Mouse (Mus musculus) hindbrain, embryonic 11.5 days (tissue): ENCODE results near the gene Mterf4. TPM values are rescaled to one million over a fixed set of nuclear protein-coding genes. Genes with fewer than 3 reads are reported as not detected.
"Not testable (repeated sequence)": the region's sequence is repeated elsewhere in the genome, so short reads cannot be mapped to it uniquely, and the experiment has no call there.

Experiments used
- ATAC-seq: fragments of 200-750 bp; cut with Nextera tagmentation; 2 replicates; pipeline ENCODE4 v1.8.0; 2017; ENCODE audit warnings: mild to moderate bottlenecking, moderate TSS enrichment, moderate library complexity; ENCODE audit not compliant: low FRiP score
- DNase-seq: peaks from one replicate; pipeline ENCODE4 v3.0.0-alpha.2; 2015; ENCODE audit warnings: low spot score
- H3K27ac ChIP-seq: fragments of 300-500 bp; sonication (generic); 2 replicates; pipeline ENCODE4 v1.5.1; 2014; ENCODE audit warnings: mild to moderate bottlenecking, low read depth, low read length
- H3K27me3 ChIP-seq: fragments of 300-500 bp; sonication (generic); 2 replicates; pipeline ENCODE4 v1.6.1; 2014; ENCODE audit warnings: mild to moderate bottlenecking, low read length, moderate library complexity, mixed read lengths; ENCODE audit not compliant: control insufficient read depth, insufficient read depth
- H3K36me3 ChIP-seq: fragments of 300-500 bp; sonication (generic); 2 replicates; pipeline ENCODE4 v1.6.1; 2014; ENCODE audit warnings: mild to moderate bottlenecking, low read length, moderate library complexity, mixed read lengths; ENCODE audit not compliant: control insufficient read depth, insufficient read depth
- H3K4me1 ChIP-seq: fragments of 300-500 bp; sonication (generic); replicated peaks from 2 replicates; pipeline ENCODE4 v1.6.1; 2014; ENCODE audit warnings: low read length, mixed read lengths; ENCODE audit not compliant: control insufficient read depth, insufficient read depth
- H3K4me2 ChIP-seq: fragments of 300-500 bp; sonication (generic); replicated peaks from 2 replicates; pipeline ENCODE4 v1.6.1; 2014; ENCODE audit warnings: mild to moderate bottlenecking, low read depth, low read length
- H3K4me3 ChIP-seq: fragments of 300-500 bp; sonication (generic); 2 replicates; pipeline ENCODE4 v1.5.1; 2014; ENCODE audit warnings: low read depth, low read length
- H3K9ac ChIP-seq: fragments of 300-500 bp; sonication (generic); 2 replicates; pipeline ENCODE4 v1.6.1; 2014; ENCODE audit warnings: low read depth, low read length
- H3K9me3 ChIP-seq: fragments of 300-500 bp; sonication (generic); 2 replicates; pipeline ENCODE4 v1.6.1; 2016; ENCODE audit warnings: low read length; ENCODE audit not compliant: control insufficient read depth
- WGBS: fragments of 180-500 bp; shearing (Covaris S2); extraction: QIAGEN DNeasy Blood & Tissue Kit; methylation state at CpG from one replicate; pipeline ENCODE4 v1.1.7; 2014; 5-methylcytosine and 5-hydroxymethylcytosine counted together
- polyA plus RNA-seq: library from polyadenylated mRNA; unstranded; fragments of >200 nt; fragmentation: Nextera tagmentation; extraction: Ambion mirVana; gene quantifications from 2 replicates; pipeline ENCODE4 v1.2.1, GENCODE M21; 2014

The Mterf4 gene
- polyA plus RNA-seq, 1 experiment from 2014 or later, result 33.0 TPM

DNA sequence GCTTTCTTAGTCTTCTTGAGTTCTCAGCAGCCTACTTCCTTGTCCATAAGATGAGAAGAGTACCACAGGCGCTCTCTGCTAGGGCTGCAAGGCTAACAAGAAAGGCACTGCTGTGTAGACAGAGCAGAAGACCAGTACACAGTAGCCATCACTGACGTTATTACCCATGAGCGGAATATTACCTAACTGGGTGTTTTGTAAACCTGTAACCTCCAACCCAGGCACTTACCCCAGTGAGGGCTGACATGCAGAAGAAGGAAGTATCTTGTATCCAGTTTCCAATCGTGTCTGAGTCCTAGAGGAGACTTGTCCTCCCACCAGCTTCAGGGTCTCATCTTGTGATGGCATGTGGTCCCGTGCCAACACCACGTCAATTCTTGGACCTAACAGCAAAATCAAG lies 18.3 kb upstream of the Mterf4 start:
- no peak for DNase-seq

DNA sequence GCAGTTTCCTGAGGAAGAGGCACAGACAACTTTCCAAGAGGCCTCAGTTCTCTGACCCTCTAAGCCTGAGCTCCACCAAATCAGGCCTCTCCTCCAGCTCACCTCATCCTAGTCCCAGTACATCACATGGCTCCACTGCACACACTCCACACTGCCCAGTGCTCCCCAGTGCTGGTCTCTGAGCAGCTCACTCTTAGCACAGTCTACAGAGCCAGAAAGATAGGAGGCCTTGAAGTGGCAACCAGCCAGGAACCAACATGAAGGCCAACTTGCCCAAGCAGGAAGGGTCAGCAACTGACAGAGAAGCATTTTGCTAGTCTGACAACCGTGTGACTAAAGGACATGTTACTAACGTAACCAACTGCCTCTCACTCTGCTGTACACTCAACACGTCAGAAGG lies 5.1 kb downstream of the Mterf4 start:
- Histone ChIP-seq H3K4me3 (no peak overlapping the region), H3K27me3 (no peaks in the 10 kb centered on the region), H3K36me3 (0 out of 2 replicates have a peak, but pooled peaks cover 4% of the 10 kb centered on the region), H3K9me3 (no peaks in the 10 kb centered on the region), H3K27ac (no peak overlapping the region), H3K9ac (no peak overlapping the region), H3K4me2 (no peak overlapping the region), H3K4me1 (no peaks in the 10 kb centered on the region)
- DNase-seq (no peak), ATAC-seq (no peak)
- 97% methylated on average over 3 of the region's 3 CpGs for WGBS

More for the DNA sequence above, 18.3 kb upstream of the Mterf4 start:
- no peak for ATAC-seq
- Histone ChIP-seq H3K4me2 (no peak overlapping the region), H3K4me1 (no peaks in the 10 kb centered on the region; the same call in 1 of the 2 replicates), H3K9me3 (no peaks in the 10 kb centered on the region), H3K36me3 (0 out of 2 replicates have a peak, but pooled peaks cover 7% of the 10 kb centered on the region), H3K9ac (no peak overlapping the region), H3K27me3 (no peaks in the 10 kb centered on the region), H3K4me3 (no peak overlapping the region), H3K27ac (no peak overlapping the region)
- 91% methylated on average over 6 of the region's 6 CpGs for WGBS

DNA sequence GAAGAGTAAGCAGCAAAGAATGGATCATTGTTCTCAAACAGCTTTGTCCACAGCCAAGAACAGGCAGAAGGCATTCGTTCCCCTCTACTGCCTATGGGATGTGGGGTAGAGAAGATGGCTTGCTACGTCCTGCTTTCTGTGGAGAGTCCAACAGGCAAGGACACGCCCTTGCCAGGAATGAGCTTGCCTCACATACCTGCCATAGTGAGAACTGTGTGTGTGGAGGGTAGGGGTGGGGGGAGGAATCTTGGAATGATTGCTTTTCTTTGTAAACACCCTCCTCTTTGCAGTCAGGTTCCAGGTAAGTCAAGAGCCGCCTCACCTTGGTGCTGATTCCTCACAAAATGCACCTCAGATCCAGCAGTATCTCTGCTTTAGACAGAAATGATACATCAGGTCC lies 5.9 kb downstream of the Mterf4 start:
- H3K4me3 ChIP-seq, result no peak overlapping the region
- no peak for DNase-seq
- H3K36me3 ChIP-seq, result 0 out of 2 replicates have a peak, but pooled peaks cover 4% of the 10 kb centered on the region
- no peak overlapping the region for H3K9ac ChIP-seq
- no peak overlapping the region for H3K27ac ChIP-seq
- H3K4me2 ChIP-seq, result no peak overlapping the region
- no peaks in the 10 kb centered on the region for H3K9me3 ChIP-seq
- no peaks in the 10 kb centered on the region for H3K27me3 ChIP-seq
- no peaks in the 10 kb centered on the region for H3K4me1 ChIP-seq
- ATAC-seq, result no peak
- 84% methylated on average over 4 of the region's 4 CpGs for WGBS

DNA sequence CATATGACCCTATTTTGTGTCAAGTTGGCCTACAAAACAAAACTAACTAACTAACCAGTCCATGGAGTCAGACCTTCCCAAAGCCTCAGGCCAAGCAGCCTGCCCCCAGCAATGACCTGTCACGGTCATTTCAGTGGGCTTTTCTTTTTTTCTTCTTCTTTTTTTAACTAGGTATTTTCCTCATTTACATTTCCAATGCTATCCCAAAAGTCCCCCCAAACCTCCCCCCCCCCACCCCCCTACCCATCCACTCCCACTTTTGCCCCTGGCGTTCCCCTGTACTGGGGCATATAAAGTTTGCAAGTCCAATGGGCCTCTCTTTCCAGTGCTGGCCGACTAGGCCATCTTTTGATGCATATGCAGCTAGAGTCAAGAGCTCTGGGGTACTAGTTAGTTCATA lies 11.2 kb downstream of the Mterf4 start:
- H3K27me3 ChIP-seq, H3K9ac ChIP-seq, H3K36me3 ChIP-seq, ATAC-seq, DNase-seq, H3K27ac ChIP-seq, H3K4me3 ChIP-seq, H3K4me1 ChIP-seq, H3K9me3 ChIP-seq, H3K4me2 ChIP-seq: not testable (repeated sequence)
- WGBS, result 84% methylated on average over 3 of the region's 3 CpGs

- WGBS, result 80% methylated on average over 8 of the region's 8 CpGs
- no peaks in the 10 kb centered on the region for H3K4me1 ChIP-seq
- no peak for DNase-seq
These were observed 13.7 kb downstream of the Mterf4 start for GRCm38 (mm10) chr1:93292006-93292405.

GRCm38 (mm10) chr1:93291591-93291990 lies 14.1 kb downstream of the Mterf4 start:
- Histone ChIP-seq H3K4me3 (no peak overlapping the region), H3K9me3 (no peaks in the 10 kb centered on the region), H3K9ac (no peak overlapping the region), H3K4me2 (no peak overlapping the region), H3K27ac (no peak overlapping the region), H3K27me3 (no peaks in the 10 kb centered on the region), H3K36me3 (no peaks in the 10 kb centered on the region), H3K4me1 (no peaks in the 10 kb centered on the region)
- 94% methylated on average over 1 of the region's 1 CpGs for WGBS
- ATAC-seq (no peak), DNase-seq (no peak)

More at GRCm38 (mm10) chr1:93292006-93292405, 13.7 kb downstream of the Mterf4 start:
- no peak overlapping the region for H3K4me2 ChIP-seq
- H3K27ac ChIP-seq, result no peak overlapping the region
- H3K27me3 ChIP-seq, result no peaks in the 10 kb centered on the region
- no peak for ATAC-seq
- H3K36me3 ChIP-seq, result no peaks in the 10 kb centered on the region
- no peak overlapping the region for H3K9ac ChIP-seq
- H3K4me3 ChIP-seq, result no peak overlapping the region
- H3K9me3 ChIP-seq, result no peaks in the 10 kb centered on the region

DNA sequence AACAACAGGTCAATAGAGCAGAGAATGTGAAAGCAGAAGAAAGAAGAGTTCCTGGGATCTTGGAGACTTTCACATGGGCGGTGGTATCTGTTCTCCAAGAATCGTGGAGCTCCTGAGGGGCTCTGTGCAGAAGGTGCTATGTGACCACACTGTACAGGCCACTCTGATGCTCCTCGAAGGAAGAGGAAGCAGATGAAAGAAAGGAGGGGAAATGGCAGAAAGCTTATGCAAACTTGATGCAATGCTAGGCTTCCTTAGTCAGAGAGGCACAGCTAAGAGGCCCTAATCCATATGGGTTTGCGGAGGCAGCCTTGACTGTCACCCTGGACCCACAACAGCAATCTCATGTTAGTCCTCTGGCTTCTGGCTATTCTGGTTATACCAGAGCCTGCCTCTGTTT lies 14.8 kb downstream of the Mterf4 start:
- H3K4me1 ChIP-seq, result no peaks in the 10 kb centered on the region
- H3K4me2 ChIP-seq, result no peak overlapping the region
- no peaks in the 10 kb centered on the region for H3K27me3 ChIP-seq
- WGBS, result 93% methylated on average over 4 of the region's 4 CpGs
- no peak overlapping the region for H3K9ac ChIP-seq
- DNase-seq (no peak), ATAC-seq (no peak)
- no peak overlapping the region for H3K27ac ChIP-seq
- no peaks in the 10 kb centered on the region for H3K9me3 ChIP-seq
- no peaks in the 10 kb centered on the region for H3K36me3 ChIP-seq
- no peak overlapping the region for H3K4me3 ChIP-seq

DNA sequence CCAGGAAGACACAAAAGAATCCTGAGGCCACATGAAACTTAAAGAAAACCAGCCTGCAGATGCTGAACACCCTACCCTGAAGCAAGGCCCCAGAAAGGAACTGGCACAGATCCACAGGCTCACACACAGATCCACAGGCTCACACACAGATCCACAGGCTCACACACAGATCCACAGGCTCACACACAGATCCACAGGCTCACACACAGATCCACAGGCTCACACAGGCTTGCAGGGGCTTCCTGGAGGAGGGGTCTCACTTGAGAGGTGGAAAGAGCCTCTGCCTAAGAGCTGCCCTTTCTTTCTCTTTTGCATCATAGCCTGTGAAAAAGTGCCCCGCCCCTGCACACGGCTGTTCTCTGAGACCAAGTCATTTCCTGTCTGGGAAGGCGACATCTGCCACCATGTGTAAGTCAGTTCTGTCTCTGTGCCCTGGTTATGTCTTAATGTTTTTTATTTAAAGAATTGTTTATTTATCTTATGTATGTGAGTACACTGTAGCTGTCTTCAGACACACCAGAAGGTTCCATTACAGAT lies 16.0 kb downstream of the Mterf4 start:
- Histone ChIP-seq H3K4me3 (no peak overlapping the region), H3K9me3 (no peaks in the 10 kb centered on the region), H3K27me3 (no peaks in the 10 kb centered on the region), H3K36me3 (no peaks in the 10 kb centered on the region), H3K4me1 (no peaks in the 10 kb centered on the region), H3K27ac (no peak overlapping the region), H3K9ac (no peak overlapping the region), H3K4me2 (no peak overlapping the region)
- DNase-seq (no peak), ATAC-seq (no peak)
- 73% methylated on average over 3 of the region's 3 CpGs for WGBS

GRCm38 (mm10) chr1:93277041-93277440 lies 28.7 kb downstream of the Mterf4 start:
- Histone ChIP-seq H3K4me2 (no peak overlapping the region), H3K9ac (no peak overlapping the region), H3K4me1 (no peaks in the 10 kb centered on the region), H3K27me3 (no peaks in the 10 kb centered on the region), H3K9me3 (no peaks in the 10 kb centered on the region), H3K36me3 (no peaks in the 10 kb centered on the region), H3K27ac (no peak overlapping the region), H3K4me3 (no peak overlapping the region)
- WGBS, result 82% methylated on average over 7 of the region's 7 CpGs
- DNase-seq (no peak), ATAC-seq (no peak)
